Mouse (Mus musculus): ENCODE measurements around the gene Gm11634. TPM values are rescaled to one million over a fixed set of nuclear protein-coding genes. Genes with fewer than 3 reads are reported as not detected.
"Not testable (repeated sequence)": the region's sequence is repeated elsewhere in the genome, so short reads cannot be mapped to it uniquely, and the experiment has no call there.

Gm11634 gene
- not detected in 2 replicates for polyA plus RNA-seq (2012; rRNA removed)

- no peak for DNase-seq (ENCODE audit: extremely low spot score in 1 of 2, low spot score in 1 of 2)
Observed at GRCm38 (mm10) chr11:101599156-101599555, at the start of gene Gm11634. Gene Gm11634, minus strand, starts transcription at chr11:101599256.

- DNase-seq (ENCODE audit: extremely low spot score in 1 of 2, low spot score in 1 of 2) = not testable (repeated sequence)
Observed at GRCm38 (mm10) chr11:101647093-101647492, 48.0 kb upstream of the Gm11634 start.

- DNase-seq (ENCODE audit: extremely low spot score in 1 of 2, low spot score in 1 of 2) = not testable (repeated sequence)
Observed at GRCm38 (mm10) chr11:101646283-101646794, 47.3 kb upstream of the Gm11634 start.

- DNase-seq (ENCODE audit: extremely low spot score in 1 of 2, low spot score in 1 of 2) = peak in 1 of 2 experiments; percentile 63
Observed at GRCm38 (mm10) chr11:101645411-101646282, 46.6 kb upstream of the Gm11634 start.

GRCm38 (mm10) chr11:101645043-101645410 is 46.0 kb upstream of the Gm11634 start:
- not testable (repeated sequence) for DNase-seq (ENCODE audit: extremely low spot score in 1 of 2, low spot score in 1 of 2)

GRCm38 (mm10) chr11:101644591-101644990 is 45.5 kb upstream of the Gm11634 start:
- no peak for DNase-seq (ENCODE audit: extremely low spot score in 1 of 2, low spot score in 1 of 2)

- DNase-seq (ENCODE audit: extremely low spot score in 1 of 2, low spot score in 1 of 2) = no peak
Observed at GRCm38 (mm10) chr11:101642931-101643330, 43.9 kb upstream of the Gm11634 start.

GRCm38 (mm10) chr11:101641710-101642642 is 42.9 kb upstream of the Gm11634 start:
- peak; percentile 21 to 36 for DNase-seq (ENCODE audit: extremely low spot score in 1 of 2, low spot score in 1 of 2)

GRCm38 (mm10) chr11:101640857-101641709 is 42.0 kb upstream of the Gm11634 start:
- DNase-seq (ENCODE audit: extremely low spot score in 1 of 2, low spot score in 1 of 2) = peak; percentile 38 to 81

GRCm38 (mm10) chr11:101639761-101640160 is 40.7 kb upstream of the Gm11634 start:
- DNase-seq (ENCODE audit: extremely low spot score in 1 of 2, low spot score in 1 of 2) = no peak

- no peak for DNase-seq (ENCODE audit: extremely low spot score in 1 of 2, low spot score in 1 of 2)
Observed at GRCm38 (mm10) chr11:101635660-101636059, 36.6 kb upstream of the Gm11634 start.

- not testable (repeated sequence) for DNase-seq (ENCODE audit: extremely low spot score in 1 of 2, low spot score in 1 of 2)
Observed at GRCm38 (mm10) chr11:101628733-101629417, 29.8 kb upstream of the Gm11634 start.

- peak; percentile 44 to 87 for DNase-seq (ENCODE audit: extremely low spot score in 1 of 2, low spot score in 1 of 2)
Observed at GRCm38 (mm10) chr11:101627857-101628559, 29.0 kb upstream of the Gm11634 start.

GRCm38 (mm10) chr11:101626995-101627856 is 28.2 kb upstream of the Gm11634 start, which contains the start of gene Rdm1:
Gene Rdm1, plus strand, starts transcription at chr11:101627195.
- peak; percentile 50 to 81 for DNase-seq (ENCODE audit: extremely low spot score in 1 of 2, low spot score in 1 of 2)

- no peak for DNase-seq (ENCODE audit: extremely low spot score in 1 of 2, low spot score in 1 of 2)
Observed at GRCm38 (mm10) chr11:101626649-101626994, 27.6 kb upstream of the Gm11634 start.

GRCm38 (mm10) chr11:101620022-101620655 is 21.1 kb upstream of the Gm11634 start:
- not testable (repeated sequence) for DNase-seq (ENCODE audit: extremely low spot score in 1 of 2, low spot score in 1 of 2)

- no peak for DNase-seq (ENCODE audit: extremely low spot score in 1 of 2, low spot score in 1 of 2)
Observed at GRCm38 (mm10) chr11:101618596-101618995, 19.5 kb upstream of the Gm11634 start.

Measured in frontal cortex, adult 2 months (tissue).